Mouse (Mus musculus): ENCODE results near the gene Rnf19b.
A peak's percentile ranks its signal among the peaks of the same experiment; 100 is the strongest.

Rnf19b gene

DNA sequence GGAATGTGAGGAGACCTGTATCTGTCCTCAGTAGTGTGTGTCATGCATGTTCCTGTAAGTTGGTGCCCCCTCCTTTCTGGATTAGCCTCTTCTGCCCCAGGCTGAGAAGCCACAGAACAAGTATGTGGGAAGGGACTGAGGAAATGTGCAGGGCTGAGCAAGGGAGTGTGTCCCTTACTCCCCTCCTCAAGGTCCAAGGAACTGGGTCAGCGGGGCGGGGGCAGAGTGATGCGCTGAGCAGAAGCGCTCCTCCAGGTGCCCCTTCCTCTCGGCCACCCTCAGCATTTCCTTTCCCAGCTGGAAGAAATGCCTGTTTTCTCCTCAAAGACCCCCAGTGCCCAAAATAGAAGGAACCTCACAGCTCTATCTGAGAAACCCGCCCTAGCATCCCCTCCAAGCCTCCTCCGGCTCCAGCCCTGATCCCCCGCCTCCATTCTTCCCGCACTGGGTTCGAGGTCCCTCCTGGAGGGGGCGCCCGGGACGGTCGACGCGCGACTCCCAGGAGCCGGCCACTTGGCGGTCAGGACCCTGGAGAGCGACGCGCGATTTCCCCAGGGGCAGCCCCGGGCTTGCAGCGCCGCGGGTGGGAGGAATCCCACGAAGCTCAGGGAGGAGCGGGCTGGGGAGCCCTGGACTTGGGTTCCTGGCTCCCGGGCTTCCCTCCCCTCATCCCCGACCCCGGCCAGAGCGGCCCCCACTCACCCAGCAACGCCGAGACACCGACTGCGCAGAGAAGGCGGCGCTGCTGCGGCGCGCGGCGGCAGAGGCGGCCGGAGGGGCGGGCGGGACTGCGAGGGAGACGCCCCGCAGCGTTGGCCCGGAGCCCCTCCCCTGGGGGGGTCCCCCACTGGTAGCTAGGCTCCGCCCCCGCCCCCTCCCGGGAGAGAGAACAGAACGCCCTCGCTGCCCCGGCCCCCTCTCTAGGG lies 62.7 kb downstream of the Rnf19b start:
- DNase-seq, result no peak

DNA sequence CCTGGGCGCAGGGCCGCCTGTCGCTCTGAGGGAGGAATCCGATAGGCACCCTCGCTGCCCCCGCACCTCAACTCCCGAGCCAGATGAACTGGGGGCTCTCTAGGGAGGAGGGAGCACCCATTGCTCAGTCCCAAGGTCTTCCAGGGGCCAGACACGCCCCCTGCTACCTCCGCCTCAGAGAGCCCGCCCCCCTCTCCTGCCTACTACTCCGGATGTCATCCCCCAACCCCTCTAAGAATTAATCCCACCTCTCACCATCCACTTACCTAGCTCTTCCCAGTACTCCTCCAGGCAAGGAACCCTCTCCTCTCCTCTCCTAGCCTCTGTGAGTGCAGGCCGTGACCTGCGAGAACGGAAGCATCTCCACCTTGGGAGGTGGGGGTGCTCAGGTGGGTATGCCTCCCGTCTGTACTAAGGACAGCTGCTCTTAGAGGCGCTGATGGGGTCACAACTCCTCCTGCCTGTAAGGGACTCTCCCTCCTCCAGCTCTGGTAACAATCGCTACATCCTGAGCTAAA lies 63.6 kb downstream of the Rnf19b start, which contains the start of gene Hpca:
Gene Hpca, minus strand, starts transcription at position 468 of the 518 bp plus-strand sequence.
- DNase-seq, result no peak

DNA sequence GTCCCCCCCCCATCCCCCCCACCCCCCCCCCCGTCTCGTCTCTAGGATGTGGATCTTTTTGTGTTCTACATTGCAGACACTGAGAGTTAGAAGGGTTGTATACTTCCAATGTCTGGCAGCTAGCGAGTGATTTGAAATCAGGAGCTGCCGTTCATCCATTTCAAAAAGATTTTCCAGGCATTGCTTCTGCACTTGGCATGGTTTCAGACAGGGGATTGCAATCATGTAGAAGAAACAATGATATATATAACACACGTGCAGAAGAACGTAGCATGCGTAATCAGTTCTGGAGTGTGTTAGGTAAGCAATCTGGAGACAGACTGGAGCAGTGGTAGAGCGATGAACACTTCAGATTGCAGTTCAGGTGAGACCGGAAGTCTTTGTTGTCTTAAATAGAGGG lies 64.0 kb downstream of the Rnf19b start:
- DNase-seq, result no peak

DNA sequence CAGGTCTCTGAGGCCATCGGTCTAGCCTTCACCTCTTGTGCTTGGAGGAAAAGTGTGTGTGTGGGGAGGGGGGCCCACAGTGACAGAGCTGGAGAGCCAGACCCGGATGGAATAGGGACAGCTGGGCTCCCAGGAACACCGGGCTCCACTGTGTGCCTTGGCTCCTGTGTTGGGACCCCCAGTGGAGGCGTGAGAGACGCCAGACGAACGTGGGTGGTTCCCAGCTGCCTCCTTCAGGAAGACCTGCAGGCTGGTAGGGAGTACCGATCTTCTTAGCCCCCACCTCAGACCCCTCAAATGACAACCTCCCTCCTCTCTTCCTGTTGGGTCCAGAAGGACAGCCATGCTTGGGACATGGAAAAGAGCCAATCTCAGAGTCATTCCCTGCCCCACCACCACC lies 64.6 kb downstream of the Rnf19b start:
- no peak for DNase-seq

DNA sequence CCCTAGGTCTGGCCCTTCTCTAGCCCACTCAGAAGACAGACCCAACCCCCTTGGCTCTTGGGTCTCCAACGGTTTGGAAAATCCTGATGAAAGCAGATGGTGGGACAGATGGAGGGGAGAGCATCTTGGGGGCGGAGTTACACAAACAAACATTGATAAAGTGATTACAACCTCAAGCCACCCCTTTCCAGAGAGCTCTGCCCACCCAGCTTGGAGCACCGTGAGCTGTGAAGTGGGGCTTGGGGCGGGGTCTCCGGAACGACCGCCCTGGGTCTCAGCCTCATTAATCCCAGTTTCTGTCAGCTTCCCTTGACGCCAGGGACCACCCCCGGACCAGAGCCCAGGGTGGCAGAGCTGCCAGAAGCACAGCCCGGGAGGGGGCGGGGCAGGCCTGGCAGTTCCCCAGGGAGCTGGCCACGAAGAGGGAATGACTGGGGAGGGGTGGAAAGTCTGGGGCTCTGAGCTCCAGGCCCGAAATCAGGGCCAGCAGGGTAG lies 66.6 kb downstream of the Rnf19b start:
- DNase-seq, result peak; percentile 88

DNA sequence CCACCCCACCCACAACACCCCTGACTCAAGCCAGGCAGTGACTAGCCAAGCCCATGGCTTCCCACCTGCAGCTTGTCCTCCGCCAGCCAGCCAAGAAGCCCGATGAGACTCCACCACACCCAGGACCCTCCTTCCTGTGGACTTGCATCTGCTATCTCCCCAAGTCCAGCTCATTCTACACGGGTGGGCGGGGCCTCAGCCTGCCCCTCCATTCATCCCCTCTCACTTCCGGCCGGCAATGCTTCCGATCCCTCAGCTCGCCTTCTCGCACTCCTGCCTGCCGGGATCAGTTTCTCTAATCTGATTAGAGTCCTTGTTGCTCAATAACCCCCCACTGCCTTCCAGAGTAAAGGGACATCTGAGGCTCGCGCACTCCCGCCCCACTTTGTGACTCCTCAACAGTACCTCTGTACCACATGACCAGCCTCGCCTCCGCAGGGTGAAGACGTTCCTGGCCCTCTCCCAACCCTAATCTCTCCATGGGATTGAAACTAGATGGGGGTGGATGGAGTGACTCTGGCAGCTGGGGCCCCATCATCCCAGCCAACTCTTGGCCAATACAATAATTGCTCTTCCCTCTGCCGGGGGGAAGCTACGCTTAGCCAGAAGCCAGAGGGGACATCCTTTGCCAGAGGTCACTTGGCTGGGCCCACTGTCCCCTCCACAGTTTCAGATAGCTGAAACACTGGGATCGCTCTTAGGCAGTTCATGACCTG lies 67.8 kb downstream of the Rnf19b start:
- peak; percentile 98 for DNase-seq

DNA sequence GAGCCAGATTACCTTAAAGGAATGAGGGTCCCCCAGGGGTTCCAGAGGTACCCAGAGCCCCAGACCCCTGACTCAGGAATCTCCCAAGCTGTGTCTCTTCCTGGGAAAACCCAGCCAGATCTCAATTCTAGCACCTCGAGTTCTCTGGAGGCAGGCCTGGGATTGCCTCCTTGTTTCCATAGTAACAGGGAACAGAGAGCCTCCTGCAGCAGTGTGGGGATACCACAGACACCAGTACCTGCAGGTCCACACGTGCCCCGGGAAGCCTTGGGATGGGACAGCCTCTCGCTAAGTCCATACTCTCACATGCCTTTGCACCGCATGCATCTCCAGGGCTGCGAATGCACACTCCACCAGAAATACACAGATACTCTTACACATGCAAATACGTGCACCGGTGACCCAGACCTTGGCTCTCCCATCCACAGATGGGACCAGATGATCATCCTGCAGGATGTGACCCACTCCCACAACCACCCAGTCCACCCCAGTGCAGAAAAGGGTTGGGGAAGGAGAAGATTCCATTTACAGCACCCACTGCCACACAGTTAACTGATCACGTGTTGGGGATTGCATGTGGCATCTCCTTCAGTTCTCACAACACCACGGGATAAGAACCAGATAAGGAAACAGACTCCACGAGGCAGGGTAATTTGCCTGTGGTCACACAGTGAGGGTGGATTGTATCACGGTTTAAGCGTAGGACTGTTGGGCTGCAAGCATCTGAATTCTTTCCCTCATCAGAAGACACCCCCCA lies 70.7 kb downstream of the Rnf19b start:
- peak; percentile 89 for DNase-seq

DNA sequence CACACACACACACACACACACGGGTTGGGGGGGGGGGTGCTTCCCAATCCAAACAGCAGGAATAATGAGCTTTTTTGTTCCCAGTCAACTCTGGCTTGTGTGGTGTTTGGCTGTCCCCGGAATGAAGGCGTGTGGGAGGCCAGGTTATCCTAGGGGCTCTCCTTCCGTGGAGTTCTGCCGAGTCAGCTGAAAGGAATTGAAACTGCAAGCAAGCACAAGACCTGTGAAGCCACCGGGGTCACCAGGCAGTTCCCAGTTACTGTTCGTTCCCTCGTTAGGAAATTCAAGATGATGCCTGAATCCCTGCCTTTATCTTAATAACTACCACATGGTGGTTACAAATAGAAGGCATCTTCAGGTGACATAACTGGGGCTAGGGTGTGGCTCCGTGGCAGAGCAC lies 71.3 kb downstream of the Rnf19b start:
- peak; percentile 89 for DNase-seq

DNA sequence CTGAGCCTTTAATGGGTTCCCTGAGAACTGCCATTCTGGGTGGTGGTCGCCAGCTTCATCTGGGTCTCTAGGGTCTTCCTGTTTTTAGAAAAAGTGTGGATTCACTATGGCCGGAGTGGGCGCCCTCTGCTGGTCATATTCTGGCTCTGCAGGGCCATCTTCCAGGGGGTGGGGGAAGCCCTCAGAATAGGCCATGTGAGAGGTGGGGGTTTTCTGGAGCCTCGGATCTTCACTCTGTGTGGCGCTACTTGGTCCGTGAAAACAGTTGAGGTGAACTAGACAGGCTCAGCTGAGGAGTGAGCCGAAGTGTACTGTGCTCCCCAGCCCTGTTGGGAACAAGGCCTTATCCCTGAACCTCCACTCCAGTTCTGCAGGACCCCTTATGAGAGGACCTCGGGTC lies 72.1 kb downstream of the Rnf19b start:
- DNase-seq, result no peak

DNA sequence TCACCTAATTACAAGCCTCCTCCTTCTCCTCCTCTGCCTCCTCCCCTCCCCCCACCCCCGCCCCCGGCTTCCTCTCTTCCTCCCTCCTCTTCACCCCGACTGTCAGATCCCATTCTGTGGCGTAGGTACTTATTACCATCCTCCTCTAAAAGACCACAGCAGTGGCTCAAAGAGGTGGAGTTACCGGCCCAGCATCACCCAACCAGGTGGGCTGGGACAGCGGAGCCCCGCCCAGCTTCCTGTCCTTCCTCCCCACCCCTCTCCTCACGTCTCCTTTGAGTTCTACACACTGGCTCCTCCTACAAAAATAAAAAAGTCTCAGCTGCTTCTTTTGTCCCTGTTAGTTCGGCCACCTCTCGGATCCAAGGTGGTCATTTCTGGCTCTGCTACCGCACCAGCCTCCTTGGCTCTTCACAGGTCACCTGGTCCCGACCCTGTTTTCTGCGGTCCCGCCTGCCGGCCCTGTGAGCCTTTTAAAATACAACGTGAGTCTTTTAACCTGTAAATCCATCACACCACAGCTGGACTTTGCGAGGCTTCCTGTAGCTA lies 72.8 kb downstream of the Rnf19b start:
- DNase-seq, result no peak

DNA sequence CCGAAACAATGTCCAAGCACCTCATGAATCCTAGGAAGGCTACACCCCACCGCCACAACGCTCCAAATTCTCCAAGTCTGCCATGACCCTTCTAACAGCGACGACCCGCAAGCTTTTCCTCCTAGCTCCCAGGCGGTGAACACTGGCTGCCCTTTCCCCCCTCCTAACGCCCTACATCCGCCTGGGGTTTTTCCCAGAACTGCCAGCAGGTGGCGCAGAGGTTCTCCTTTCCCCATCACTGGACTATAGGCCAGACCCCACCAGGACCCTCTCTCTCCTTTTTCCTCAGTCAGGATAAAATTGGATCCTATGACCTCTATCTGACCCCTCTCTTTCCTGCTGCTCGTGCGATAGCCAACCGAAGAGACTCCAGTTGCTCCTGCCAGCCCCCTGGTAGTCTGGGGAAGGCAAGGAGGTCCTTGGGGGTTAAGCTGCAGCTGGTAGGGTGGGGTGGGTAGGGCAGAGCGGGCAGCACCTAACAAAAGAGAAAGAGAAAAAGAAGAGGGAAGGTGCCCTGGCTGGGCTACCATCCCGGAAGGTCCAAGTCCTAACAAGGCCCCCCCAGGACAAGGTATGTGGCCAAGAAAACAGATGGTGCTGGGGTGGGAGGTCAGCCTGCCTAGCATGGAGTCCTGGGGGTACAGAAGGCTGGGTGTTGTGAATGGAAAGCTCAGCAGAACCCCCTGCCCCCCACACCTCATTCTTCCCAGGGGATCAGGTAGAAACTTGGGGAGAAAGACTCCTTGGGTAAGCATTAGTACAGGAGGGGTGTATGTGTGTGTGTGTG lies 76.9 kb downstream of the Rnf19b start:
- DNase-seq, result peak; percentile 96

Measured in heart, adult 11 months (tissue).